Mouse (Mus musculus) hindbrain, postnatal 0 days (tissue): ENCODE measurements around the gene Grm7. TPM values are rescaled to one million over a fixed set of nuclear protein-coding genes. Genes with fewer than 3 reads are reported as not detected.

ENCODE experiments used
- ATAC-seq: fragments of 200-750 bp; cut with Nextera tagmentation; 2 replicates; pipeline ENCODE4 v1.8.0; 2017; ENCODE audit warnings: mild to moderate bottlenecking, moderate TSS enrichment, moderate library complexity
- DNase-seq: peaks from one replicate; pipeline ENCODE4 v3.0.0-alpha.2; 2015; ENCODE audit warnings: low spot score
- H3K27ac ChIP-seq: fragments of 300-500 bp; sonication (generic); 2 replicates; pipeline ENCODE4 v1.5.1; 2014; ENCODE audit warnings: mild to moderate bottlenecking
- H3K27me3 ChIP-seq: fragments of 300-500 bp; sonication (generic); 2 replicates; pipeline ENCODE4 v1.6.1; 2014; ENCODE audit warnings: low read length, mixed read lengths; ENCODE audit not compliant: insufficient read depth
- H3K36me3 ChIP-seq: fragments of 300-500 bp; sonication (generic); 2 replicates; pipeline ENCODE4 v1.6.1; 2014; ENCODE audit warnings: low read length, mixed read lengths; ENCODE audit not compliant: insufficient read depth
- H3K4me1 ChIP-seq: fragments of 300-500 bp; sonication (generic); 2 replicates; pipeline ENCODE4 v1.6.1; 2014; ENCODE audit warnings: antibody characterized with exemption, low read length, mixed read lengths; ENCODE audit not compliant: insufficient read depth
- H3K4me2 ChIP-seq: fragments of 300-500 bp; sonication (generic); 2 replicates; pipeline ENCODE4 v1.6.1; 2014; ENCODE audit warnings: low read depth, mild to moderate bottlenecking, low read length, moderate library complexity, mixed read lengths
- H3K4me3 ChIP-seq: fragments of 300-500 bp; sonication (generic); 2 replicates; pipeline ENCODE4 v1.5.1; 2014; ENCODE audit warnings: low read length
- H3K9ac ChIP-seq: fragments of 300-500 bp; sonication (generic); replicated peaks from 2 replicates; pipeline ENCODE4 v1.6.1; 2014; ENCODE audit warnings: mild to moderate bottlenecking, low read length, moderate library complexity, mixed read lengths
- H3K9me3 ChIP-seq: fragments of 300-500 bp; sonication (generic); 2 replicates; pipeline ENCODE4 v1.6.1; 2016; ENCODE audit warnings: low read length, mixed read lengths
- CTCF ChIP-seq: IDR thresholded peaks from 2 replicates; pipeline ENCODE4 v1.5.1; 2016; ENCODE audit warnings: antibody characterized with exemption, control low read depth, low read depth
- WGBS: fragments of 180-500 bp; shearing (Covaris S2); extraction: QIAGEN DNeasy Blood & Tissue Kit; methylation state at CpG from one replicate; pipeline ENCODE4 v1.1.7; 2014; 5-methylcytosine and 5-hydroxymethylcytosine counted together
- polyA plus RNA-seq: library from polyadenylated mRNA; unstranded; fragments of >200 nt; fragmentation: Nextera tagmentation; extraction: Ambion mirVana; gene quantifications from 2 replicates; pipeline ENCODE4 v1.2.1, GENCODE M21; 2015
- total RNA-seq: library from RNA; depleted of rRNA; stranded (reverse); fragments of >200 nt; gene quantifications from 2 replicates; pipeline ENCODE4 v1.2.3, GENCODE M21; 2014

The Grm7 gene
- total and polyA plus RNA-seq, 2 experiments from 2014 or later, result 25.9 to 57.6 TPM

DNA sequence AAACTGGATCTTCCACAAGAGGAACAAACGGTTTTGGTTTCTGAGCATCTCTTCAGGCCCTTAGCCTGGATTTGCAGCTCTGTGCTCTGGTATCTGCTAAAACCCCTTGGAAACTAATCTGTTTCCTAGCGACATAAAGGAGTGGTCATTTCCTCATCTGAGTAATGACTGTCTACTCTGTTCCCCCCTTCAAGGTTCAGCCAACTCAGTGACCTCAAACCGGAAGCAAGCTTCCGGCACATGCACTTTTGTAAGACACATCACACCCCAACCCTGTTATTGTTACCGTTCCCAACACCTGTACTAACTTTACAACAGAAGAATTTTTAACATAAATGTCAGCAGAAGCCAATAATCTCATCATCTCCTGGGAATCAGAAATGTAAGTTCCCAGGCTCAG lies 166.8 kb downstream of the Grm7 start:
- no peak for TF ChIP-seq CTCF

DNA sequence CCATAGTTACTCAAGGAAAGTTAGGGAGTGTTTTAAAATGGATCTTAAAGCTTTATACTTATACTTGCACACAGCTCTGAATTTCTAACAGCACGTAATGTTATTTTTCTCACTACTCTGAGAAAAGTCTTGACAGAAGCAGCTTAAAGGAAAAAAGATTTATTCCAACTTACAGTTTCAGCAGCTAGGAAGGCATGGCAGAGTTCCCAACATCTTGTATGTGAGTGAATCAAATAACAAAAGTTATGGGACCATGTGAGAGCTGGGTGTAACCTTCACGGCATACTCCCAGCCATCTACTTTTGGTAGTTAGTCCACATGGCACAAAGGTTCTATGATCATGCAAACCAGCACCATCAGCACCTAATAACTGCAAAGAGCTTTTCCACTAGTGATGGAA lies 172.9 kb downstream of the Grm7 start:
- no peak overlapping the region for H3K27ac ChIP-seq
- no peak overlapping the region for H3K4me3 ChIP-seq
- 79% methylated on average over 2 of the region's 2 CpGs for WGBS
- no peak for TF ChIP-seq CTCF
- H3K27me3 ChIP-seq, result no peaks in the 10 kb centered on the region
- no peaks in the 10 kb centered on the region for H3K4me1 ChIP-seq
- ATAC-seq (no peak), DNase-seq (no peak)
- H3K36me3 ChIP-seq, result no peaks in the 10 kb centered on the region
- no peaks in the 10 kb centered on the region for H3K9me3 ChIP-seq
- no peak overlapping the region for H3K4me2 ChIP-seq
- no peak overlapping the region for H3K9ac ChIP-seq

More for the DNA sequence above, 166.8 kb downstream of the Grm7 start:
- H3K4me1 ChIP-seq, result no peaks in the 10 kb centered on the region
- H3K27me3 ChIP-seq, result no peaks in the 10 kb centered on the region
- no peak overlapping the region for H3K27ac ChIP-seq
- H3K4me3 ChIP-seq, result no peak overlapping the region
- H3K36me3 ChIP-seq, result no peaks in the 10 kb centered on the region
- DNase-seq (no peak), ATAC-seq (no peak)
- 80% methylated on average over 5 of the region's 5 CpGs for WGBS
- no peak overlapping the region for H3K4me2 ChIP-seq
- H3K9me3 ChIP-seq, result no peaks in the 10 kb centered on the region
- H3K9ac ChIP-seq, result no peak overlapping the region

DNA sequence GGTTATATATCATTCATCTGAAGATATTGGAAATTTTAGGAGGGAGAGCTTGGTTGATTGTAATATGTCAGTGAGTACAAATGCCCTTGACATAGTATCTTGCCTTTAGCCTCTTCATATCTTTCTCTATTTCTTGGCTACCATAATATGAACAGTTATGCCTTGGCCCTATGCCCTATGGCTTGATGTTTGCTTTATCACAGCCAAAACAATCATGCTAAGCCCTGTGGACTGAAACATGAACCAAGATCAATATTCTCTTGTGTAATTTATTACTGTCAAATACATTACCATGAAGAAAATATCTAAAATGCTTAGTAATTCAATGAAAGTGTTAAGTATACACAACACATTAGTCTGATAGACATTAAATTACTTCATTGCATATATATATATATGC lies 222.9 kb downstream of the Grm7 start:
- H3K4me1 ChIP-seq, result no peaks in the 10 kb centered on the region
- no peak overlapping the region for H3K4me2 ChIP-seq
- no peak for TF ChIP-seq CTCF
- no peak overlapping the region for H3K4me3 ChIP-seq
- ATAC-seq, result no peak
- no peak for DNase-seq
- no peak overlapping the region for H3K9ac ChIP-seq
- H3K27me3 ChIP-seq, result no peaks in the 10 kb centered on the region
- no peak overlapping the region for H3K27ac ChIP-seq
- H3K9me3 ChIP-seq, result no peaks in the 10 kb centered on the region
- H3K36me3 ChIP-seq, result no peaks in the 10 kb centered on the region

DNA sequence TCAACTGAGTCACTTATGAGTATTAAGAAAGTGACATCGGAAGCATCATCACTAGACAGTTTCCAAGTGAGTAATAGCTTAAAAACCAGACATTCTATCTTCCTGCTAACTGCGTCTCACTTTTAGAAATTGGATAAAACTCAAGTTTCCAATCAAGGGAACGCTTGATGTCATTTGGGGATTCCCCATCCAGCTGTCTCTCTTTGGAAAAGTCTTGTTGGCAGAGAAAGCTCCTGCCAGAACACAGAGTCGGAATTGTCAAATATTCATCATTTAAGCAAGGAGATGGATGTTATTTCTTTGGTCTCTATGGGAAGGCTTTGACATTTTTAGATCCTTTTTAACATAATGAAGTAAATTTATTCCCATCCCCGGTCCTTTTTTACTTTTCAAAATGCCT lies 336.6 kb downstream of the Grm7 start:
- no peaks in the 10 kb centered on the region for H3K9me3 ChIP-seq
- no peaks in the 10 kb centered on the region for H3K36me3 ChIP-seq
- no peak overlapping the region for H3K27ac ChIP-seq
- no peaks in the 10 kb centered on the region for H3K4me1 ChIP-seq
- DNase-seq, result no peak
- no peak overlapping the region for H3K4me2 ChIP-seq
- H3K27me3 ChIP-seq, result no peaks in the 10 kb centered on the region
- WGBS, result 67% methylated on average over 5 of the region's 5 CpGs
- no peak overlapping the region for H3K9ac ChIP-seq
- H3K4me3 ChIP-seq, result no peak overlapping the region
- ATAC-seq, result no peak
- TF ChIP-seq CTCF, result no peak

DNA sequence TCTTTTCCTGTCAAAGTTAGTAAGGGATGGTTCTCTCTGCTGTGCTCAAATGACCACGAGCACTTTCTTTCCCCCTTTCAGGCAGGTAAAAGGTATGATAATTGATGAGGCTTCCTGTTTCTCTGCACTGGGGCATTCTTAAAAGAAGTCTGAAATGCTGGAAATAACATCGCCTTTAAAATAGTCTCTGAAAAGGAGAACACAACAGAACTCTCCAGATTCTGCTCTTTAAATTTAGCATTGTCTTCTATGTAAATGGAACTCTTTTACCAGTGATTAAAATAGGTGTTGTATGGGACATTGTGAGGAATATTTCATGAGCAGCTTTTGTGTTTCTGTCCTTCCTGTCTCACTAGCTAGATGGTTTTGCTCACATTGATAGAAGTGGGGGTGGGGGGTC lies 393.7 kb downstream of the Grm7 start:
- 69% methylated on average over 2 of the region's 2 CpGs for WGBS
- Histone ChIP-seq H3K27ac (no peak overlapping the region), H3K4me3 (no peak overlapping the region), H3K27me3 (no peaks in the 10 kb centered on the region), H3K36me3 (no peaks in the 10 kb centered on the region), H3K9ac (no peak overlapping the region), H3K9me3 (no peaks in the 10 kb centered on the region), H3K4me1 (no peaks in the 10 kb centered on the region), H3K4me2 (no peak overlapping the region)
- no peak for TF ChIP-seq CTCF
- ATAC-seq (no peak), DNase-seq (no peak)

DNA sequence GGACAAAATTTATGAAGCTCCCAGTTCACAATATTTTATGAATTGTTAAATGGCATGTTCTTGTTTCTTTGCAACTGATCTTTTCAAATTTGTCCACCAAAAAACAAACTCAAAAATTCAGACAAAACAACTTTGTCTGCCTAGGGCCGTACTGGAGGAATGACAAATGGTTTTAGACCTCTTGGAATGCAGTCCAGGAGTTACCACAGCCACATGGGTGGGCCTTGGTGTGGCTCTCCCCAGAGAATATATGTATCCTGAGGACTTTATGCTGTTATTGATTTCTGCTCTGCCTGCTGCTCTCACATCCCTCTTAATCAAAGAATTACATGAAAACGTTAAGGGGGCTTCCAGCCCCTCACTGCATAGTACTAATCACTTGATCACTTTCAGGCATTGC lies 400.5 kb downstream of the Grm7 start:
- H3K27me3 ChIP-seq, result no peaks in the 10 kb centered on the region
- 59% methylated on average over 2 of the region's 2 CpGs for WGBS
- H3K4me1 ChIP-seq, result no peaks in the 10 kb centered on the region
- no peaks in the 10 kb centered on the region for H3K36me3 ChIP-seq
- H3K27ac ChIP-seq, result no peak overlapping the region
- TF ChIP-seq CTCF, result no peak
- no peak for DNase-seq
- no peak overlapping the region for H3K4me3 ChIP-seq
- H3K9ac ChIP-seq, result no peak overlapping the region
- H3K9me3 ChIP-seq, result no peaks in the 10 kb centered on the region
- ATAC-seq, result no peak
- no peak overlapping the region for H3K4me2 ChIP-seq

DNA sequence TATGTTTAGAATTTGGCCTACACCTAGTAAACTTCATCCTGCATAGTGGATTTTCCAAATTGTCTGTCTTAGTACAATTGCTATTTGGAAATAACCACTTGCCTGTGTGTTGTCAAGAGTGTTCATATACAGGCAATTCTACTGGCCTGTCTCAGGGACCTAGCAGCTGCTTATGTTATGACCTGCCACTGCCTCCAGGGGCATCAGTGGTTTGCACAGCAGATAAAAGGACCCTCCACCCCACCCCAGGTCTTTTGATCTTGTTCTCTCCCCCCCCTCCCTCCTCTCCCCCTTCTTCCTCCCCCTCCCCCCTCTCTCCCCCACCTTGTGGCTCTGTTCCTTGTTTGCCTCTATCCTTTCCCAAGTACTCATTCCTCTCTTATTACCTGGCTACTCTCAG lies 403.9 kb downstream of the Grm7 start:
- Histone ChIP-seq H3K27me3 (no peaks in the 10 kb centered on the region), H3K4me3 (no peak overlapping the region), H3K27ac (no peak overlapping the region), H3K36me3 (no peaks in the 10 kb centered on the region), H3K9ac (no peak overlapping the region), H3K9me3 (no peaks in the 10 kb centered on the region), H3K4me2 (no peak overlapping the region), H3K4me1 (no peaks in the 10 kb centered on the region)
- DNase-seq, result no peak
- TF ChIP-seq CTCF, result no peak
- ATAC-seq, result no peak
